Mouse (Mus musculus) liver, embryonic 16.5 days (tissue): ENCODE data around the gene 2310022A10Rik. TPM values are rescaled to one million over a fixed set of nuclear protein-coding genes. Genes with fewer than 3 reads are reported as not detected.
"Not testable (repeated sequence)": the region's sequence is repeated elsewhere in the genome, so short reads cannot be mapped to it uniquely, and the experiment has no call there.

Source experiments
- ATAC-seq: fragments of 200-750 bp; cut with Nextera tagmentation; 2 replicates; pipeline ENCODE4 v1.8.0; 2017; ENCODE audit warnings: low read depth, mild to moderate bottlenecking, moderate number of reproducible peaks, moderate library complexity
- H3K27ac ChIP-seq: fragments of 300-500 bp; sonication (generic); 2 replicates; pipeline ENCODE4 v1.5.1; 2014; ENCODE audit warnings: mild to moderate bottlenecking, low read length
- H3K27me3 ChIP-seq: fragments of 300-500 bp; sonication (generic); 2 replicates; pipeline ENCODE4 v1.6.1; 2014; ENCODE audit warnings: low read depth, low read length, mixed read lengths; ENCODE audit not compliant: control insufficient read depth, insufficient read depth
- H3K36me3 ChIP-seq: fragments of 300-500 bp; sonication (generic); 2 replicates; pipeline ENCODE4 v1.6.1; 2014; ENCODE audit warnings: mild to moderate bottlenecking; ENCODE audit not compliant: control insufficient read depth, insufficient read depth
- H3K4me1 ChIP-seq: fragments of 300-500 bp; sonication (generic); 2 replicates; pipeline ENCODE4 v1.6.1; 2014; ENCODE audit warnings: low read depth, low read length, mixed read lengths; ENCODE audit not compliant: control insufficient read depth
- H3K4me2 ChIP-seq: fragments of 300-500 bp; sonication (generic); 2 replicates; pipeline ENCODE4 v1.6.1; 2014; ENCODE audit warnings: low read depth, low read length, mixed read lengths
- H3K4me3 ChIP-seq: fragments of 300-500 bp; sonication (generic); 2 replicates; pipeline ENCODE4 v1.5.1; 2014; ENCODE audit warnings: low read depth, mild to moderate bottlenecking, low read length
- H3K9ac ChIP-seq: fragments of 300-500 bp; sonication (generic); 2 replicates; pipeline ENCODE4 v1.6.1; 2014; ENCODE audit warnings: low read depth, low read length
- H3K9me3 ChIP-seq: fragments of 300-500 bp; sonication (generic); replicated peaks from 2 replicates; pipeline ENCODE4 v1.6.1; 2016; ENCODE audit warnings: low read length; ENCODE audit not compliant: control insufficient read depth
- WGBS: fragments of 180-500 bp; shearing (Covaris S2); extraction: QIAGEN DNeasy Blood & Tissue Kit; methylation state at CpG from one replicate; pipeline ENCODE4 v1.1.7; 2014; ENCODE audit not compliant: insufficient replicate concordance; 5-methylcytosine and 5-hydroxymethylcytosine counted together
- polyA plus RNA-seq: library from polyadenylated mRNA; unstranded; fragments of >200 nt; fragmentation: Nextera tagmentation; extraction: Ambion mirVana; gene quantifications from 2 replicates; pipeline ENCODE4 v1.2.1, GENCODE M21; 2015

2310022A10Rik gene
- polyA plus RNA-seq, 1 experiment from 2014 or later, result 16.1 TPM

GRCm38 (mm10) chr7:27628190-27628589 is 75.2 kb downstream of the 2310022A10Rik start:
- Histone ChIP-seq H3K36me3 (peaks cover 24% of the 10 kb centered on the region), H3K4me1 (no peaks in the 10 kb centered on the region), H3K4me3 (no peak overlapping the region), H3K4me2 (no peak overlapping the region), H3K9ac (no peak overlapping the region), H3K27ac (no peak overlapping the region), H3K9me3 (no peaks in the 10 kb centered on the region), H3K27me3 (no peaks in the 10 kb centered on the region)
- WGBS, result 90% methylated on average over 6 of the region's 6 CpGs
- no peak for ATAC-seq

- H3K4me1 ChIP-seq, H3K4me3 ChIP-seq, H3K9me3 ChIP-seq, H3K27ac ChIP-seq, H3K4me2 ChIP-seq, H3K9ac ChIP-seq, ATAC-seq, H3K27me3 ChIP-seq: not testable (repeated sequence)
- peaks cover 28% of the 10 kb centered on the region for H3K36me3 ChIP-seq
- WGBS, result 90% methylated on average over 7 of the region's 7 CpGs
Observed at GRCm38 (mm10) chr7:27628816-27629215, 75.8 kb downstream of the 2310022A10Rik start.

- ATAC-seq, result no peak
- H3K9ac ChIP-seq, result no peak overlapping the region
- no peaks in the 10 kb centered on the region for H3K4me1 ChIP-seq
- 88% methylated on average over 4 of the region's 4 CpGs for WGBS
- H3K4me3 ChIP-seq, result no peak overlapping the region
- no peaks in the 10 kb centered on the region for H3K27me3 ChIP-seq
- no peaks in the 10 kb centered on the region for H3K9me3 ChIP-seq
- no peak overlapping the region for H3K27ac ChIP-seq
- no peak overlapping the region for H3K4me2 ChIP-seq
- peaks cover 33% of the 10 kb centered on the region for H3K36me3 ChIP-seq
Observed at GRCm38 (mm10) chr7:27631439-27631838, 78.4 kb downstream of the 2310022A10Rik start.

Other genes starting within 250 kb of the 2310022A10Rik start
- gene Ltbp4, start 215.5 kb upstream of the 2310022A10Rik start, polyA plus RNA-seq, result 5.2 and 7.6 TPM in 2 replicates
- 16.1 and 16.5 TPM in 2 replicates for gene Shkbp1, start 197.2 kb upstream of the 2310022A10Rik start, polyA plus RNA-seq
- 0.23 and 0.44 TPM in 2 replicates for gene Gm20479, start 195.8 kb upstream of the 2310022A10Rik start, polyA plus RNA-seq
- gene Sptbn4, start 105.5 kb upstream of the 2310022A10Rik start, polyA plus RNA-seq, result 0.02 and 0.06 TPM in 2 replicates
- gene Blvrb, start 105.3 kb upstream of the 2310022A10Rik start, polyA plus RNA-seq, result 853 and 865 TPM in 2 replicates
- gene Sertad3, start 79.5 kb upstream of the 2310022A10Rik start, polyA plus RNA-seq, result 35.5 and 37.6 TPM in 2 replicates
- 29.2 and 31.6 TPM in 2 replicates for gene Sertad1, start 66.3 kb upstream of the 2310022A10Rik start, polyA plus RNA-seq
- gene Prx, start 53.9 kb upstream of the 2310022A10Rik start, polyA plus RNA-seq, result 0.74 and 0.81 TPM in 2 replicates
- 0.09 TPM in 1 of 2 replicates, not detected in the other for gene Hipk4, start 30.0 kb upstream of the 2310022A10Rik start, polyA plus RNA-seq
- 85.0 and 101 TPM in 2 replicates for gene Pld3, start within 50 bp of the 2310022A10Rik start, polyA plus RNA-seq
- 24.8 and 26.3 TPM in 2 replicates for gene Akt2, start 38.3 kb downstream of the 2310022A10Rik start, polyA plus RNA-seq
- gene Ttc9b, start 100.7 kb downstream of the 2310022A10Rik start, polyA plus RNA-seq, result not detected in 2 replicates
- gene Map3k10, start 121.4 kb downstream of the 2310022A10Rik start, polyA plus RNA-seq, result 1.1 and 1.4 TPM in 2 replicates
- 0.58 and 0.68 TPM in 2 replicates for gene Zfp607b, start 136.1 kb downstream of the 2310022A10Rik start, polyA plus RNA-seq
- gene Zfp60, start 178.2 kb downstream of the 2310022A10Rik start, polyA plus RNA-seq, result 4.1 and 4.3 TPM in 2 replicates